17 mouse cellular contexts compared by ENCODE assay signal in the genomic region with DNA sequence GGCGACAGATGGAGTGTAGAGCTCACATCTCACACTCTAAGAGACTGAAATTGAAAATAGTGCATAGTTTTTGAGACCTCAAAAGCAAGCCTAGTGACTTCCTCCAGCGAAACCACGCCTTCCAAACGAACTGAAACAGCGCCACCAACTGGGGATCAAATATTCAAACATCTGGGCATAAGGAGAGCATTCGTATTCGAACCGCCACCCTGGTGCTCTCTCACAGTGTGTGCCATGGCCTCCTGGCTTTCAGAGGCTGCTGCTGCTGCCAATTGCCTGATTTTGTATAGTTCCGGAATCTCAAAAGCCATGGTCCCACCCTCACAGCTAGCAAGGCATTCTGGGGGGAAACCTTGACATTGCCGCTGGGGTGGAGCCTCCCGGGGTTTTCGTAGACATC. TPM values are rescaled to one million over a fixed set of nuclear protein-coding genes. Genes with fewer than 3 reads are reported as not detected.
A peak's percentile ranks its signal among the peaks of the same experiment; 100 is the strongest.
DNase-seq lines count a peak whose midpoint lies in the region; ATAC-seq and TF ChIP-seq lines count a peak whose summit lies in the region.
"Had no signal": no experiment of that assay in that cellular context is flagged by ENCODE, and none has a peak within 500 bp of the region (broad histone marks: within the 10 kb centered on the region; RNA-seq: fewer than 3 reads in every experiment).

No protein-coding gene starts in this region.

- H3K4me1 ChIP-seq in forebrain, embryonic 11.5 days (replicated peaks; ENCODE audit: control insufficient read depth, insufficient read depth, low read length), result no peaks in the 10 kb centered on the region
- H3K4me1 ChIP-seq in forebrain, postnatal 0 days (ENCODE audit: insufficient read depth), result no peaks in the 10 kb centered on the region
- H3K4me1 ChIP-seq in kidney, embryonic 15.5 days, result no peaks in the 10 kb centered on the region
- H3K4me1 ChIP-seq in limb, embryonic 10.5 days, result no peaks in the 10 kb centered on the region
- H3K4me1 ChIP-seq: embryonic facial prominence, embryonic 13.5 days; limb, embryonic 15.5 days had no signal

- WGBS in forebrain, embryonic 11.5 days, result 80% methylated on average over 12 of the region's 12 CpGs
- 79% methylated on average over 12 of the region's 12 CpGs for WGBS in forebrain, postnatal 0 days
- WGBS in kidney, embryonic 15.5 days, result 81% methylated on average over 12 of the region's 12 CpGs
- 81% methylated on average over 12 of the region's 12 CpGs for WGBS in limb, embryonic 10.5 days

- no peaks in the 10 kb centered on the region for H3K27me3 ChIP-seq in forebrain, embryonic 11.5 days (ENCODE audit: control insufficient read depth, insufficient read depth, low read length)
- no peaks in the 10 kb centered on the region for H3K27me3 ChIP-seq in forebrain, postnatal 0 days (ENCODE audit: insufficient read depth, low read length)
- H3K27me3 ChIP-seq in kidney, embryonic 15.5 days, result no peaks in the 10 kb centered on the region
- peaks cover 9% of the 10 kb centered on the region for H3K27me3 ChIP-seq in Patski
- H3K27me3 ChIP-seq in limb, embryonic 10.5 days (ENCODE audit: low read depth, poor library complexity, severe bottlenecking), result no peaks in the 10 kb centered on the region
- H3K27me3 ChIP-seq: embryonic facial prominence, embryonic 13.5 days; limb, embryonic 15.5 days had no signal

- peak; percentile 38 for DNase-seq in forebrain, embryonic 11.5 days (ENCODE audit: low spot score)
- DNase-seq in forebrain, postnatal 0 days, result no peak
- DNase-seq in kidney, postnatal 10 days, result peak; percentile 17
- DNase-seq in Patski (ENCODE audit: low read depth, low spot score), result no peak
- no peak for DNase-seq in limb, embryonic 10.5 days (ENCODE audit: low spot score)
- DNase-seq in right cerebral cortex, adult 2 months (ENCODE audit: low spot score in 2 of 2), result no peak
- DNase-seq: cerebellum, postnatal 36 days; heart, postnatal 4 days had no signal

- H3K9ac ChIP-seq in forebrain, embryonic 11.5 days (ENCODE audit: low read length), result no peak overlapping the region
- H3K9ac ChIP-seq in forebrain, postnatal 0 days, result no peak overlapping the region
- H3K9ac ChIP-seq in kidney, embryonic 15.5 days, result no peak overlapping the region
- H3K9ac ChIP-seq: embryonic facial prominence, embryonic 13.5 days; limb, embryonic 15.5 days had no signal

- no peak overlapping the region for H3K27ac ChIP-seq in forebrain, embryonic 11.5 days (ENCODE audit: low read depth, low read length)
- no peak overlapping the region for H3K27ac ChIP-seq in forebrain, postnatal 0 days (ENCODE audit: low read depth, low read length)
- no peak overlapping the region for H3K27ac ChIP-seq in kidney, embryonic 15.5 days
- H3K27ac ChIP-seq in limb, embryonic 10.5 days, result no peak overlapping the region
- H3K27ac ChIP-seq: embryonic facial prominence, embryonic 13.5 days; limb, embryonic 15.5 days had no signal

- CTCF ChIA-PET in Patski (lab: Charles Lee), result no interaction called here

- no peak for TF ChIP-seq CTCF in forebrain, postnatal 0 days (IDR thresholded peaks at IDR 0.05; ENCODE audit: low read depth)
- TF ChIP-seq CTCF in Patski (IDR thresholded peaks at IDR 0.05), result peak; percentile 17

- no peaks in the 10 kb centered on the region for H3K36me3 ChIP-seq in forebrain, embryonic 11.5 days (ENCODE audit: control insufficient read depth, insufficient read depth, low read length)
- H3K36me3 ChIP-seq in forebrain, postnatal 0 days (ENCODE audit: insufficient read depth), result no peaks in the 10 kb centered on the region
- no peaks in the 10 kb centered on the region for H3K36me3 ChIP-seq in kidney, embryonic 15.5 days
- H3K36me3 ChIP-seq in limb, embryonic 10.5 days, result no peaks in the 10 kb centered on the region
- H3K36me3 ChIP-seq: embryonic facial prominence, embryonic 13.5 days; limb, embryonic 15.5 days had no signal

- ATAC-seq in forebrain, embryonic 11.5 days (replicated peaks; ENCODE audit: low FRiP score), result no peak
- no peak for ATAC-seq in forebrain, postnatal 0 days
- ATAC-seq in kidney, embryonic 15.5 days (replicated peaks; ENCODE audit: low FRiP score), result no peak
- no peak for ATAC-seq in Patski
- peak; percentile 72 for ATAC-seq in megakaryocyte, adult 5-6 weeks (ENCODE audit: poor library complexity, severe bottlenecking)
- ATAC-seq: forebrain, embryonic 16.5 days had no signal

- in situ Hi-C loops in Patski (cut with MboI; ENCODE audit: low pct_unique_long_range_greater_than_20kb), result no loop called here

- no peak overlapping the region for H3K4me3 ChIP-seq in forebrain, embryonic 11.5 days (ENCODE audit: low read depth, low read length)
- no peak overlapping the region for H3K4me3 ChIP-seq in forebrain, postnatal 0 days (ENCODE audit: low read depth, low read length)
- H3K4me3 ChIP-seq in kidney, embryonic 15.5 days (replicated peaks), result no peak overlapping the region
- H3K4me3 ChIP-seq in limb, embryonic 10.5 days, result no peak overlapping the region
- H3K4me3 ChIP-seq: embryonic facial prominence, embryonic 13.5 days; limb, embryonic 15.5 days had no signal

- POLR2A ChIA-PET in Patski (lab: Charles Lee), result no interaction called here

- no peak overlapping the region for H3K4me2 ChIP-seq in forebrain, embryonic 11.5 days (ENCODE audit: low read depth, low read length, severe bottlenecking)
- H3K4me2 ChIP-seq in forebrain, postnatal 0 days (ENCODE audit: low read depth), result no peak overlapping the region
- H3K4me2 ChIP-seq in kidney, embryonic 15.5 days, result no peak overlapping the region
- H3K4me2 ChIP-seq: embryonic facial prominence, embryonic 13.5 days; limb, embryonic 15.5 days had no signal

- H3K9me3 ChIP-seq in forebrain, embryonic 11.5 days (ENCODE audit: control insufficient read depth, low read length), result no peaks in the 10 kb centered on the region; the same call in 1 of the 2 replicates
- no peaks in the 10 kb centered on the region for H3K9me3 ChIP-seq in forebrain, postnatal 0 days (ENCODE audit: low read length)
- peaks cover 3% of the 10 kb centered on the region; the same call in 1 of the 2 replicates for H3K9me3 ChIP-seq in kidney, embryonic 15.5 days (replicated peaks)
- H3K9me3 ChIP-seq in limb, embryonic 10.5 days (replicated peaks), result peaks cover 6% of the 10 kb centered on the region; the same call in 1 of the 2 replicates
- H3K9me3 ChIP-seq: embryonic facial prominence, embryonic 13.5 days; limb, embryonic 15.5 days had no signal

RNA-seq across cellular contexts. Expression of a gene that starts 10.5 kb away (rescaled TPM):
- not detected in 2 replicates for polyA plus RNA-seq in forebrain, embryonic 11.5 days (2014; fragmentation: Nextera tagmentation; extraction: Ambion mirVana)
- not detected in 2 replicates for total RNA-seq in forebrain, postnatal 0 days (2014; rRNA removed)
- polyA plus RNA-seq in forebrain, postnatal 0 days (2015; fragmentation: Nextera tagmentation; extraction: Ambion mirVana), result not detected in 2 replicates
- polyA plus RNA-seq in kidney, embryonic 15.5 days (2015; fragmentation: Nextera tagmentation; extraction: Ambion mirVana), result not detected in 2 replicates
- not detected for polyA plus RNA-seq in Patski (2021)
- not detected in 2 replicates for total RNA-seq in megakaryocyte, adult 5-6 weeks (2015)
- not detected in 2 replicates for total RNA-seq in megakaryocyte, adult 5-6 weeks (2017)
- not detected in 2 replicates for polyA plus RNA-seq in limb, embryonic 10.5 days (2016; fragmentation: Nextera tagmentation; extraction: Ambion mirVana)
- total RNA-seq: granulocyte monocyte progenitor cell, adult 5-6 weeks; heart, postnatal 4 days had no signal
- polyA plus RNA-seq: brain, embryonic 14.5 days; C2C12; embryonic facial prominence, embryonic 13.5 days; forebrain, embryonic 16.5 days; limb, embryonic 15.5 days; spleen, adult 2 months had no signal

RNA-seq across cellular contexts. Expression of a gene that starts 37.3 kb away (rescaled TPM):
- not detected in 2 replicates for polyA plus RNA-seq in forebrain, embryonic 11.5 days (2014; fragmentation: Nextera tagmentation; extraction: Ambion mirVana)
- not detected in 2 replicates for total RNA-seq in forebrain, postnatal 0 days (2014; rRNA removed)
- not detected in 2 replicates for polyA plus RNA-seq in forebrain, postnatal 0 days (2015; fragmentation: Nextera tagmentation; extraction: Ambion mirVana)
- not detected in 2 replicates for polyA plus RNA-seq in kidney, embryonic 15.5 days (2015; fragmentation: Nextera tagmentation; extraction: Ambion mirVana)
- not detected for polyA plus RNA-seq in Patski (2021)
- not detected in 2 replicates for total RNA-seq in megakaryocyte, adult 5-6 weeks (2015)
- total RNA-seq in megakaryocyte, adult 5-6 weeks (2017), result not detected in 2 replicates
- not detected in 2 replicates for polyA plus RNA-seq in limb, embryonic 10.5 days (2016; fragmentation: Nextera tagmentation; extraction: Ambion mirVana)
- total RNA-seq: granulocyte monocyte progenitor cell, adult 5-6 weeks; heart, postnatal 4 days had no signal
- polyA plus RNA-seq: brain, embryonic 14.5 days; C2C12; embryonic facial prominence, embryonic 13.5 days; forebrain, embryonic 16.5 days; limb, embryonic 15.5 days; spleen, adult 2 months had no signal

RNA-seq across cellular contexts. Expression of a gene that starts 49.6 kb away (rescaled TPM):
- not detected in 2 replicates for polyA plus RNA-seq in forebrain, embryonic 11.5 days (2014; fragmentation: Nextera tagmentation; extraction: Ambion mirVana)
- total RNA-seq in forebrain, postnatal 0 days (2014; rRNA removed), result 0.31 and 0.76 TPM in 2 replicates
- 0.08 and 0.20 TPM in 2 replicates for polyA plus RNA-seq in forebrain, postnatal 0 days (2015; fragmentation: Nextera tagmentation; extraction: Ambion mirVana)
- polyA plus RNA-seq in kidney, embryonic 15.5 days (2015; fragmentation: Nextera tagmentation; extraction: Ambion mirVana), result 0.44 and 0.77 TPM in 2 replicates
- not detected for polyA plus RNA-seq in Patski (2021)
- total RNA-seq in megakaryocyte, adult 5-6 weeks (2015), result 2.8 and 5.9 TPM in 2 replicates
- total RNA-seq in megakaryocyte, adult 5-6 weeks (2017), result 1.2 and 1.7 TPM in 2 replicates
- polyA plus RNA-seq in limb, embryonic 10.5 days (2016; fragmentation: Nextera tagmentation; extraction: Ambion mirVana), result not detected in 2 replicates
- polyA plus RNA-seq: forebrain, embryonic 16.5 days had no signal

Comparison
In these comparisons a context has a peak if more than half of its experiments do, and no peak if none do; other contexts are left out.
1. DNase-seq: peak in forebrain, embryonic 11.5 days (single experiment) and kidney, postnatal 10 days (single experiment); none in forebrain, postnatal 0 days (single experiment), Patski (single experiment), limb, embryonic 10.5 days (single experiment) and right cerebral cortex, adult 2 months (0 of 2).